Mouse (Mus musculus) liver, embryonic 15.5 days (tissue): ENCODE data around the gene Hist2h3b. TPM values are rescaled to one million over a fixed set of nuclear protein-coding genes. Genes with fewer than 3 reads are reported as not detected.
"Not testable (repeated sequence)": the region's sequence is repeated elsewhere in the genome, so short reads cannot be mapped to it uniquely, and the experiment has no call there.

Experiments
- ATAC-seq: fragments of 200-750 bp; cut with Nextera tagmentation; 2 replicates; pipeline ENCODE4 v1.8.0; 2017; ENCODE audit warnings: moderate number of reproducible peaks, mild to moderate bottlenecking, moderate library complexity; ENCODE audit not compliant: insufficient read depth
- H3K27ac ChIP-seq: fragments of 300-500 bp; sonication (generic); replicated peaks from 2 replicates; pipeline ENCODE4 v1.5.1; 2015; ENCODE audit warnings: mild to moderate bottlenecking, inconsistent platforms
- H3K27me3 ChIP-seq: fragments of 300-500 bp; sonication (generic); 2 replicates; pipeline ENCODE4 v1.6.1; 2015; ENCODE audit warnings: mild to moderate bottlenecking, inconsistent platforms
- H3K36me3 ChIP-seq: fragments of 300-500 bp; sonication (generic); replicated peaks from 2 replicates; pipeline ENCODE4 v1.6.1; 2015; ENCODE audit warnings: moderate library complexity, mild to moderate bottlenecking, inconsistent platforms
- H3K4me1 ChIP-seq: fragments of 300-500 bp; sonication (generic); replicated peaks from 2 replicates; pipeline ENCODE4 v1.6.1; 2015; ENCODE audit warnings: inconsistent platforms
- H3K4me2 ChIP-seq: fragments of 300-500 bp; sonication (generic); 2 replicates; pipeline ENCODE4 v1.6.1; 2015; ENCODE audit warnings: moderate library complexity, mild to moderate bottlenecking, inconsistent platforms
- H3K4me3 ChIP-seq: fragments of 300-500 bp; sonication (generic); replicated peaks from 2 replicates; pipeline ENCODE4 v1.5.1; 2015; ENCODE audit warnings: mild to moderate bottlenecking, inconsistent platforms
- H3K9ac ChIP-seq: fragments of 300-500 bp; sonication (generic); 2 replicates; pipeline ENCODE4 v1.6.1; 2015; ENCODE audit warnings: moderate library complexity, mild to moderate bottlenecking, inconsistent platforms
- H3K9me3 ChIP-seq: fragments of 300-500 bp; sonication (generic); replicated peaks from 2 replicates; pipeline ENCODE4 v1.6.1; 2016; ENCODE audit warnings: inconsistent platforms
- WGBS: fragments of 180-500 bp; shearing (Covaris S2); methylation state at CpG from one replicate; pipeline ENCODE4 v1.1.7; 2015; ENCODE audit warnings: mixed read lengths; ENCODE audit not compliant: insufficient replicate concordance; 5-methylcytosine and 5-hydroxymethylcytosine counted together
- polyA plus RNA-seq: library from polyadenylated mRNA; unstranded; fragments of >200 nt; fragmentation: Nextera tagmentation; extraction: Ambion mirVana; gene quantifications from 2 replicates; pipeline ENCODE4 v1.2.1, GENCODE M21; 2015

Gene Hist2h3b
- polyA plus RNA-seq, 1 experiment from 2014 or later: 99.7 TPM

DNA sequence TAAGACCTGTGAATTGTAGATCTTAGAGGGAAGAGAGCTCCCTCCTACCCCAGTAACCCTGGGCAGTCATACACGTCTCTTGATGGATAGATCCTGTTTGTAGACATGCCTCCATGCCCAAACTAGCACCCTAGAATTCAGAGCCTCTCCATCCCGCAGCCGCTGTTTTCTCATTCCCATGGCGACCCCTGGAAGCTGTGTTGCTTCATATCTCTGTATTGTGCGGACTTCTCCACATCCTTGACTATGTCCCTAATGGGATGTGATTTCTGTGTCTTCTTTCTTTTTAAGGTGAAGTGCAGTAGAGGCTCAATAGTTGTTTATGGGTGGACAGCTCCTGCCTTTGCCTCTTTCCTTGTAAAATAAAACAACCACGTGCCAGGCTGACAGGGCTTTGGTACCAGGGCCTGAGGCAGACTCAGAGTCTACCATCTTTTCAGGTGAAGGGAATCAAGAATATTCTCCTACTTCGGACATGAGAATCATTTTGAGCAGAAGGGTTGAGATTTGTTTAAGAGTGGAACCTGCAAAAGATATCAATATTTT, 4.0 kb upstream of the Hist2h3b start:
- peak overlapping the region; percentile 100 for H3K27ac ChIP-seq
- H3K9ac ChIP-seq: peak overlapping the region; percentile 70
- H3K4me2 ChIP-seq: peak overlapping the region; percentile 80
- WGBS: 55% methylated on average over 7 of the region's 7 CpGs
- H3K27me3 ChIP-seq: no peaks in the 10 kb centered on the region
- no peaks in the 10 kb centered on the region for H3K9me3 ChIP-seq
- ATAC-seq: no peak
- peak overlapping the region; percentile 64 for H3K4me3 ChIP-seq
- no peaks in the 10 kb centered on the region for H3K36me3 ChIP-seq
- peaks cover 55% of the 10 kb centered on the region for H3K4me1 ChIP-seq

DNA sequence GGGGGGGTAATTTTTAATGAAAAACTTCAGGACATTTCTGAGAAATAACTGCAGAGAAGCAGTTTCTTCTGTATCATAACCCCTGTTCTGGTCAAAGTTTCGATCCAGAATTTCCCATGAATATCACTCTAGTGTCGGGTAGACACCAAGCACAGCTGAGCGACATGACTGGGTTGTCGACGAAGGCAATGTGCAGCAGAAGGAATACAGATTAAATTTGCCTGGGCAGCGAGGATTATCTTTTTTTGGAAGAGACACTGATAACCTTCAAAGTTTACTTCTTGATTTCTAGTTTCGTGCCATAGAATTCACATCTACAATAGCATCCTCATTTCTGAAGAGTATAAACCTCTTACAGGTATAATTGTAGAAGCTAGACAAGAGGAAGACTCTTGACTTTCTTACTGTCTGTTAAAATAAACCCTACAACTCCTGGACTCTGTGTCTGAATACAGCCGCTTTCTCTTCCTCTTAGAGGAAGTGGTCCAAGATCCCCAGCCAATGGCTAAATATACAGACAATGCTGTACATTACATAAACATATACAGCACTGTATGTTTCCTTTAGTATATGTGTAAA, 2.2 kb upstream of the Hist2h3b start:
- Histone ChIP-seq H3K4me1 (peaks cover 59% of the 10 kb centered on the region), H3K9ac (peak overlapping the region; percentile 4), H3K36me3 (no peaks in the 10 kb centered on the region), H3K27ac (peak overlapping the region; percentile 75), H3K9me3 (no peaks in the 10 kb centered on the region), H3K4me2 (peak overlapping the region; percentile 16; the same call in 1 of the 2 replicates), H3K4me3 (no peak overlapping the region), H3K27me3 (no peaks in the 10 kb centered on the region)
- no peak for ATAC-seq
- 45% methylated on average over 8 of the region's 8 CpGs for WGBS

DNA sequence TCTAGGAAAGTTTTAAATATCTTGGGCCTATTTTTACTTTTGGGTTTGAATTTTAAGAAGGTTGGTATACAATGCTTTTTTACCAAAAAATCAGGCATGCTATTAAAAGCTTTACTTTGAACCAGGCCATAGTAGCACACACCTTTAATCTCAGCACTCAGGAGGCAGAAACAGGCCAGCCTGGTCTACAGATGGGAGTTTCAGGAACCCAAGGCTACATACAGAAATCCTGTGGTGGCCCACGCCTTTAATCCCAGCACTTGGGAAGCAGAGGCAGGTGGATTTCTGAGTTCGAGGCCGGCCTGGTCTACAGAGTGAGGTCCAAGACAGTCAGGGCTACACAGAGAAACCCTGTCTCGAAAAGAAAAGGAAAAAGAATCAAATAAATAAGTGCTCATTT, 913 bp upstream of the Hist2h3b start:
- H3K9ac ChIP-seq: peak overlapping the region; percentile 54; the same call in 1 of the 2 replicates
- H3K4me2 ChIP-seq: peak overlapping the region; percentile 61
- no peak for ATAC-seq
- H3K9me3 ChIP-seq: no peaks in the 10 kb centered on the region
- H3K27ac ChIP-seq: peak overlapping the region; percentile 91
- H3K4me1 ChIP-seq: peaks cover 46% of the 10 kb centered on the region
- no peaks in the 10 kb centered on the region for H3K36me3 ChIP-seq
- H3K4me3 ChIP-seq: peak overlapping the region; percentile 45
- 68% methylated on average over 4 of the region's 4 CpGs for WGBS
- H3K27me3 ChIP-seq: no peaks in the 10 kb centered on the region

DNA sequence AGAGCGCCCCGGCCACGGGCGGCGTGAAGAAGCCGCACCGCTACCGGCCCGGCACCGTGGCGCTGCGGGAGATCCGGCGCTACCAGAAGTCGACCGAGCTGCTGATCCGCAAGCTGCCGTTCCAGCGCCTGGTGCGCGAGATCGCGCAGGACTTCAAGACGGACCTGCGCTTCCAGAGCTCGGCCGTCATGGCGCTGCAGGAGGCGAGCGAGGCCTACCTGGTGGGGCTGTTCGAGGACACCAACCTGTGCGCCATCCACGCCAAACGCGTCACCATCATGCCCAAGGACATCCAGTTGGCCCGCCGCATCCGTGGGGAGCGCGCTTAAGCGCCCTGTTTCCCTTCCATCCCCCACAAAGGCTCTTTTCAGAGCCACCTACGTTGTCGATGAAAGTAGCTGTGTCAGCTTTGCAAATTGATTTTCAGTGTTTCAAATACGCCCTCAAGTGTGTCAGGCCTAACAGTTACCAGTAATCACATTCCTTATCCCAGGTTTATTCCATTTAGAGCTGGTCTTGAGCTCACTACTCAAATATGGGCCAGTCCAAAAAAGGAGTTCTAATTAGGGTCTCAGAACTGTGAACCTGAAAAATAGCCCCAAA, 423 bp downstream of the Hist2h3b start:
- WGBS: 0% methylated on average over 18 of the region's 44 CpGs
- H3K4me1 ChIP-seq: peaks cover 50% of the 10 kb centered on the region

DNA sequence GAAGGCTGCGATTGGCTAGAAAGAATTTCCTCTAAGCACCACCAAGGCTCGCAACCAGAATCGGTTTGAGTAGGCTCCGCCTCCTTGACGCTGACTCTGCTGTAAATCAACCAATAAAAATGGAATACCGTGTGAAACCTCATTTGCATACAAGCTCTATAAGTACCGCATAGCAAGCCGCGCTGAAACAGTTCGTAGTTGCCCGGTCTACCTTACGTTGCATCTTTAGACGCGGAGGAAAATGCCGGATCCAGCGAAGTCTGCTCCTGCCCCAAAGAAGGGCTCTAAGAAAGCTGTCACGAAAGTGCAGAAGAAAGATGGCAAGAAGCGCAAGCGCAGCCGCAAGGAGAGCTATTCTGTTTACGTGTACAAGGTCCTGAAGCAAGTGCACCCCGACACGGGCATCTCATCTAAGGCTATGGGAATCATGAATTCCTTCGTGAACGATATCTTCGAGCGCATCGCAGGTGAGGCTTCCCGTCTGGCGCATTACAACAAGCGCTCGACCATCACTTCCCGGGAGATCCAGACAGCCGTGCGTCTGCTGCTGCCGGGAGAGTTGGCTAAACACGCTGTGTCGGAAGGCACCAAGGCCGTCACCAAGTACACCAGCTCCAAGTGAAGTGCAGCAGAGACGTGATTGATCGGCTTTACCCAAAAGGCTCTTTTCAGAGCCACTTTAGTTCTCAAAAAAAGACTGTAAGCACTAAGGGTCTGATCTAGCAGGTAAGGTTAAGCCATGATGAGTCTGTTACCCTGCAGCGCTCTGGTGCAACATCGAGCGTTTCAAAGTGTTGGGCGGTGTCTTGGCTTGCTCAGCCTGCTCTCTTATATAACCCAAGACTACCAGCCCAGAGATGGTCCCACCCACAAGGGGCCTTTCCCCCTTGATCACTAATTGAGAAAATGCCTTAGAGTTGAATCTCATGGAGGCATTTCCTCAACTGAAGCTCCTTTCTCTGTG, 1.3 kb downstream of the Hist2h3b start, which contains the start of gene Hist2h2bb:
Hist2h2bb (plus strand) TSS at position 242 of the 964 bp plus-strand sequence.
- peak within 1 kb of the TSS; percentile 80 for H3K4me2 ChIP-seq
- no peaks in the 10 kb centered on the region for H3K36me3 ChIP-seq
- H3K9me3 ChIP-seq: no peaks in the 10 kb centered on the region
- H3K4me3 ChIP-seq: peak within 1 kb of the TSS; percentile 66
- peak within 1 kb of the TSS; percentile 100 for H3K27ac ChIP-seq
- ATAC-seq: peak; percentile 86
- peak within 1 kb of the TSS; percentile 88 for H3K9ac ChIP-seq
- peaks cover 42% of the 10 kb centered on the region for H3K4me1 ChIP-seq
- no peaks in the 10 kb centered on the region for H3K27me3 ChIP-seq
- WGBS: under 1% methylated on average over 45 of the region's 45 CpGs

More for the DNA sequence above, 423 bp downstream of the Hist2h3b start:
- H3K27me3 ChIP-seq, H3K36me3 ChIP-seq, H3K9me3 ChIP-seq: not testable (repeated sequence)
- peak overlapping the region; percentile 66 for H3K4me3 ChIP-seq
- peak; percentile 43 for ATAC-seq
- peak overlapping the region; percentile 74 for H3K9ac ChIP-seq
- H3K4me2 ChIP-seq: peak overlapping the region; percentile 70
- H3K27ac ChIP-seq: peak overlapping the region; percentile 100

DNA sequence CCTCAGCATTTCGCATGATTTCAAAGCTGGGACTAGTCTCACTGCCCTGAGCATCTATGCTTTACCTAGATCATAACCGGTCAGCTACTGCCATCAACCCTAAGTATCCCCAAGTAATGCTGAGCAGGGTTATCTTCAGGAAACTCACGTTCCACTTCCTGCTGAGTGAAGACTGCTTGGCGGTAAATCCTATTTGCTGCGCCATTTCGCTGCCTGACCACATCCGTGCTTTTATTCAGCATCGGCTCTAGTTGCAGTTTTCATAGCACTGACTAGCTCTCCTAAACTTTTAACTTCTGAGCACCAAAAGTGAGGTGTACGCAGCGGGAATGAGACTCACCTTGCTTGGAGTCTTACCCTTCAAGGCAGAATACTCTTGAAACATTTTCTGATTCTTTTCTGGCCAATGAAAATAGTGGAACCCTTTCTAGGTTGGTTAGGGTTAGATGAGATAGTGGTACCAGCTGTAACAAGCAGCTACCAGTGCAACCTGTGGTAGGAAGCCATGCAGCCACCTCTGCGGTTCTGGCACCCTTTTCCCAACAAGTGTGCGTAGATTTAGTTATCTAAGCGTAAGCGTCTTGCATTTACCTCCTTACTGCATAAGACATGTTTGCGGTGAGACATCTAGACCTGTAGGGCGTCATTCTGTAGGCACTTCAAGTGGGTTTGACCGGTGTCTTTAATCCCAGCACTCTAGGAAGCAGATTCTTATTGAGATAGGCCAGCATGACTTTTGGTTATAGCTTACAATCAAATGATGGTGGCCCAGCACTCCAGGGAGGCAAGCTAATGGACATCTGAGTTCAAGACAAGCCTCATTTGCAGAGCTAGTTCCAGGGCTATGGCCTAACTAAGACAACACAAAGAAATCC, 5.4 kb downstream of the Hist2h3b start:
- WGBS: 44% methylated on average over 17 of the region's 17 CpGs
- Histone ChIP-seq H3K27ac (no peak overlapping the region), H3K27me3 (no peaks in the 10 kb centered on the region), H3K4me2 (no peak overlapping the region), H3K4me1 (peaks cover 32% of the 10 kb centered on the region), H3K4me3 (no peak overlapping the region), H3K36me3 (no peaks in the 10 kb centered on the region), H3K9me3 (no peaks in the 10 kb centered on the region), H3K9ac (no peak overlapping the region)
- ATAC-seq: no peak

DNA sequence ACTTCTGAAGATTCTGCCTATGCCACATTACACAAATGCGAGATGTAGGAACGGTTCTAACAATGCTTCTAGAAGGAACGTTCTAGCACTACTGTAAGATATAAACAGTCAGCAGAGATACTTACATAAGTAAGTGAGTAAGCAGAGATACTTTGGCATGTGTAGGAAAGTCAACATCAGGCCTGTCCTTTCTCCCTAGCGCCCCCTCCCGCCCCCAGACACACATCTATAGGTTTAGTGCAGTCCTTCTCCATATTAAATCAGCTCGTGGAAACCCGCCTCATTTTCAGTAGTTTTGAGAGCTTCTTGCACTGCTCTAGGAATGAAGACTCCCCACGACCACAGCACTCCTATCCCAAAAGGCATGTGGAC, 9.0 kb downstream of the Hist2h3b start:
- 12% methylated on average over 8 of the region's 8 CpGs for WGBS
- Histone ChIP-seq H3K36me3 (no peaks in the 10 kb centered on the region), H3K4me1 (peaks cover 26% of the 10 kb centered on the region), H3K4me2 (peak overlapping the region; percentile 93), H3K9ac (peak overlapping the region; percentile 81), H3K4me3 (peak overlapping the region; percentile 65), H3K27me3 (peaks cover 20% of the 10 kb centered on the region), H3K9me3 (no peaks in the 10 kb centered on the region), H3K27ac (peak overlapping the region; percentile 84)
- ATAC-seq: peak; percentile 72

DNA sequence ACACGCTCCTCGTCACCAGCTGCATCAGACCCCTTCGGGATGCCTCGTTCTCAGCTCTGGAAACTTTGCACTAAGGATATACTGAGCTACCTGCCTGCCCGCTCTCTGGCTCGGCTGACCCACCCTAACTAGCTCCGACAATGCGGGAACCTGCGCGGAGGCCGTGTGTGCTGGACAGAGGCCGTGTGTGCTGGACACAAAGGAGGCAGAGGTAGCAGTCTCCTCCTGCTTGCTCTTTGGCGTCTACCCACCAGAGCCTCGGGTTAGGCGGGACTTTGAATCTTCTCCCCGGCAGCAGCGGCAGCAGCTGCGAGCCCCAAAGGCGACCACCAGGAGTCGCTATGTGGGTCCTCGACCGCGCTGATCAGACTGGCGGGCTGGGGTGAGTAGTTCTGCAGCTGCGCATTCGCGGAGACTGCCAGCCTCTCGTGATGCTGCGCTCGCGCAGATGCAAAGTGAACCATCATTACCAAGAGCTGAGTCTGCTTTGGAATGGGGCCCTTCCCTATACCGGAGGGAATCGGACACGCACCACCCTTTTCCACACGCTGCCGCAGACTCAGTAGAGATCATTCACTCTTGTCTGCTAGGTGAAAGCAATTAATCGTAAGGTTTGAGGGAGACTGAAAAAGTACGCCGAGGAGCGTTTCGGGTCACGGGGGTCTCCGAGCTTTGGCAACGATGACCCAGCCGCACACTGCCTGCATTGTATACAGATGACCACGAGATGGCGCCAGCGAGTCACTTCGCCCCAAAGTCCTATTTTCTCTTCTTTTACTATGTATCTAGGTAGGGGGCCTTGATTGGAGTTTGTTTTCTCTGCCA, 9.6 kb downstream of the Hist2h3b start:
- ATAC-seq: peak; percentile 90
- H3K27ac ChIP-seq: peak overlapping the region; percentile 84
- H3K4me3 ChIP-seq: peak overlapping the region; percentile 65
- no peaks in the 10 kb centered on the region for H3K9me3 ChIP-seq
- H3K4me1 ChIP-seq: peaks cover 26% of the 10 kb centered on the region
- peak overlapping the region; percentile 93 for H3K4me2 ChIP-seq
- peaks cover 26% of the 10 kb centered on the region for H3K27me3 ChIP-seq
- H3K36me3 ChIP-seq: no peaks in the 10 kb centered on the region
- WGBS: under 1% methylated on average over 49 of the region's 49 CpGs
- peak overlapping the region; percentile 81 for H3K9ac ChIP-seq

DNA sequence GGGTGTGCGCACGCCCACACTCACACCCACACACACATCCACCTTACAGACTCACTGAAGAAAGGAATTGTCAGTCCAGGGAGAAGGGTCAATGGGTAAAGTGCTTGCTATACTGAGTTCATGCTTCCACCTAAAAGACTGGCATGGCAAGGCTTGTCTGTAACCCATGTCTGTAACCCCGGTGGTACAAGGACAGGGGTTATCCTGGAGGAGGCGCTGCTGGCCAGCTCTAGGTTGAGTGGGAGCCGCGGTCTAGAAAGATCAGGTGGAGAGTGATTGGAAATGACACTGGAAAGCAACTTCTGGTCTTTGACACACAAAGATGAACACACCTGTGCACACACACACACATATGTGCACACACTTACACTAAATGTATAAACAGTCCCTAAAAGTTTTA, 12.2 kb downstream of the Hist2h3b start:
- 49% methylated on average over 6 of the region's 6 CpGs for WGBS
- Histone ChIP-seq H3K4me3 (no peak overlapping the region), H3K27ac (no peak overlapping the region), H3K27me3 (peaks cover 45% of the 10 kb centered on the region), H3K9me3 (no peaks in the 10 kb centered on the region), H3K4me2 (no peak overlapping the region), H3K36me3 (no peaks in the 10 kb centered on the region), H3K9ac (no peak overlapping the region), H3K4me1 (peaks cover 18% of the 10 kb centered on the region)
- no peak for ATAC-seq
